Mouse (Mus musculus) forebrain, embryonic 15.5 days (tissue): ENCODE results near the gene Uba1. TPM values are rescaled to one million over a fixed set of nuclear protein-coding genes. Genes with fewer than 3 reads are reported as not detected.

Experiments
- ATAC-seq: fragments of 200-750 bp; cut with Nextera tagmentation; replicated peaks from 2 replicates; pipeline ENCODE4 v1.8.0; 2017; ENCODE audit warnings: mild to moderate bottlenecking, moderate TSS enrichment, moderate library complexity
- H3K27ac ChIP-seq: fragments of 300-500 bp; sonication (generic); replicated peaks from 2 replicates; pipeline ENCODE4 v1.5.1; 2015; ENCODE audit warnings: mild to moderate bottlenecking, inconsistent platforms
- H3K27me3 ChIP-seq: fragments of 300-500 bp; sonication (generic); 2 replicates; pipeline ENCODE4 v1.6.1; 2015; ENCODE audit warnings: inconsistent platforms
- H3K36me3 ChIP-seq: fragments of 300-500 bp; sonication (generic); 2 replicates; pipeline ENCODE4 v1.6.1; 2015; ENCODE audit warnings: mild to moderate bottlenecking, inconsistent platforms
- H3K4me1 ChIP-seq: fragments of 300-500 bp; sonication (generic); 2 replicates; pipeline ENCODE4 v1.6.1; 2015; ENCODE audit warnings: inconsistent platforms
- H3K4me2 ChIP-seq: fragments of 300-500 bp; sonication (generic); replicated peaks from 2 replicates; pipeline ENCODE4 v1.6.1; 2015; ENCODE audit warnings: mild to moderate bottlenecking, inconsistent platforms
- H3K4me3 ChIP-seq: fragments of 300-500 bp; sonication (generic); 2 replicates; pipeline ENCODE4 v1.5.1; 2015; ENCODE audit warnings: mild to moderate bottlenecking, inconsistent platforms
- H3K9ac ChIP-seq: fragments of 300-500 bp; sonication (generic); replicated peaks from 2 replicates; pipeline ENCODE4 v1.6.1; 2015; ENCODE audit warnings: mild to moderate bottlenecking, inconsistent platforms
- H3K9me3 ChIP-seq: fragments of 300-500 bp; sonication (generic); 2 replicates; pipeline ENCODE4 v1.6.1; 2016; ENCODE audit warnings: inconsistent platforms
- WGBS: fragments of 180-500 bp; shearing (Covaris S2); methylation state at CpG from one replicate; pipeline ENCODE4 v1.1.7; 2015; ENCODE audit warnings: mixed read lengths; 5-methylcytosine and 5-hydroxymethylcytosine counted together
- polyA plus RNA-seq: library from polyadenylated mRNA; unstranded; fragments of >200 nt; fragmentation: Nextera tagmentation; extraction: Ambion mirVana; gene quantifications from 2 replicates; pipeline ENCODE4 v1.2.1, GENCODE M21; 2015

Gene Uba1
- 407 and 417 TPM in 2 replicates for polyA plus RNA-seq

GRCm38 (mm10) chrX:20658026-20658652, at the start of gene Uba1:
Gene Uba1 (plus strand): TSS chrX:20658326.
- Histone ChIP-seq H3K36me3 (no peaks in the 10 kb centered on the region), H3K27ac (peak within 1 kb of the TSS; percentile 69), H3K27me3 (no peaks in the 10 kb centered on the region), H3K4me2 (peak within 1 kb of the TSS; percentile 78), H3K9ac (peak within 1 kb of the TSS; percentile 43), H3K4me3 (peak within 1 kb of the TSS; percentile 52), H3K4me1 (peaks cover 10% of the 10 kb centered on the region; the same call in 1 of the 2 replicates), H3K9me3 (no peaks in the 10 kb centered on the region)
- 27% methylated on average over 27 of the region's 27 CpGs for WGBS
- peak; percentile 81 for ATAC-seq

- 87% methylated on average over 4 of the region's 4 CpGs for WGBS
- Histone ChIP-seq H3K9ac (no peak overlapping the region), H3K36me3 (no peaks in the 10 kb centered on the region), H3K27me3 (no peaks in the 10 kb centered on the region), H3K4me1 (no peaks in the 10 kb centered on the region), H3K4me3 (no peak overlapping the region), H3K27ac (no peak overlapping the region), H3K9me3 (no peaks in the 10 kb centered on the region), H3K4me2 (no peak overlapping the region)
- no peak for ATAC-seq
Measured at GRCm38 (mm10) chrX:20608500-20608899, 49.6 kb upstream of the Uba1 start.

- Histone ChIP-seq H3K4me2 (peak overlapping the region; percentile 48), H3K27me3 (no peaks in the 10 kb centered on the region), H3K4me1 (peaks cover 22% of the 10 kb centered on the region), H3K36me3 (peaks cover 3% of the 10 kb centered on the region; the same call in 1 of the 2 replicates), H3K4me3 (peak overlapping the region; percentile 65), H3K9me3 (no peaks in the 10 kb centered on the region), H3K27ac (peak overlapping the region; percentile 94), H3K9ac (peak overlapping the region; percentile 71)
- ATAC-seq, result no peak
- 29% methylated on average over 17 of the region's 17 CpGs for WGBS
Measured at GRCm38 (mm10) chrX:20616861-20617175, 41.3 kb upstream of the Uba1 start.

GRCm38 (mm10) chrX:20617176-20617902, 40.8 kb upstream of the Uba1 start, which contains the start of the genes Rbm10 and Ndufb11:
Gene Rbm10 (plus strand): TSS chrX:20617503.
Gene Ndufb11 (minus strand): TSS chrX:20617619.
- Histone ChIP-seq H3K9me3 (no peaks in the 10 kb centered on the region), H3K27ac (peak within 1 kb of the TSS; percentile 94), H3K27me3 (no peaks in the 10 kb centered on the region), H3K9ac (peak within 1 kb of the TSS; percentile 71), H3K36me3 (peaks cover 3% of the 10 kb centered on the region; the same call in 1 of the 2 replicates), H3K4me1 (peaks cover 22% of the 10 kb centered on the region), H3K4me2 (peak within 1 kb of the TSS; percentile 48), H3K4me3 (peak within 1 kb of the TSS; percentile 65)
- 14% methylated on average over 49 of the region's 49 CpGs for WGBS
- peak; percentile 98 for ATAC-seq

- Histone ChIP-seq H3K4me1 (peaks cover 22% of the 10 kb centered on the region), H3K27ac (peak overlapping the region; percentile 94), H3K4me2 (peak overlapping the region; percentile 48), H3K9ac (peak overlapping the region; percentile 71), H3K9me3 (no peaks in the 10 kb centered on the region), H3K27me3 (no peaks in the 10 kb centered on the region), H3K4me3 (peak overlapping the region; percentile 65), H3K36me3 (peaks cover 3% of the 10 kb centered on the region; the same call in 1 of the 2 replicates)
- peak; percentile 72 for ATAC-seq
- WGBS, result 20% methylated on average over 31 of the region's 31 CpGs
Measured at GRCm38 (mm10) chrX:20617903-20618399, 40.2 kb upstream of the Uba1 start.

GRCm38 (mm10) chrX:20638141-20638540, 20.0 kb upstream of the Uba1 start:
- Histone ChIP-seq H3K9me3 (no peaks in the 10 kb centered on the region), H3K4me1 (no peaks in the 10 kb centered on the region), H3K27me3 (no peaks in the 10 kb centered on the region), H3K36me3 (peaks cover 27% of the 10 kb centered on the region), H3K9ac (no peak overlapping the region), H3K4me3 (no peak overlapping the region), H3K27ac (no peak overlapping the region), H3K4me2 (no peak overlapping the region)
- WGBS, result 97% methylated on average over 2 of the region's 2 CpGs
- no peak for ATAC-seq

- H3K4me2 ChIP-seq, result no peak overlapping the region
- 80% methylated on average over 5 of the region's 5 CpGs for WGBS
- no peaks in the 10 kb centered on the region for H3K9me3 ChIP-seq
- H3K4me1 ChIP-seq, result no peaks in the 10 kb centered on the region
- no peak overlapping the region for H3K27ac ChIP-seq
- H3K27me3 ChIP-seq, result no peaks in the 10 kb centered on the region
- ATAC-seq, result no peak
- no peak overlapping the region for H3K9ac ChIP-seq
- no peak overlapping the region for H3K4me3 ChIP-seq
- peaks cover 30% of the 10 kb centered on the region for H3K36me3 ChIP-seq
Measured at GRCm38 (mm10) chrX:20644780-20645179, 13.3 kb upstream of the Uba1 start.

- no peak for ATAC-seq
- H3K4me2 ChIP-seq, result peak overlapping the region; percentile 78
- H3K4me3 ChIP-seq, result peak overlapping the region; percentile 52
- peaks cover 10% of the 10 kb centered on the region; the same call in 1 of the 2 replicates for H3K4me1 ChIP-seq
- 33% methylated on average over 5 of the region's 5 CpGs for WGBS
- H3K27ac ChIP-seq, result no peak overlapping the region
- H3K27me3 ChIP-seq, result no peaks in the 10 kb centered on the region
- H3K9me3 ChIP-seq, result no peaks in the 10 kb centered on the region
- no peaks in the 10 kb centered on the region for H3K36me3 ChIP-seq
- no peak overlapping the region for H3K9ac ChIP-seq
Measured at GRCm38 (mm10) chrX:20657593-20657992, 533 bp upstream of the Uba1 start.

- Histone ChIP-seq H3K36me3 (no peaks in the 10 kb centered on the region), H3K9ac (peak overlapping the region; percentile 43), H3K27me3 (no peaks in the 10 kb centered on the region), H3K4me3 (peak overlapping the region; percentile 52), H3K27ac (no peak overlapping the region), H3K4me2 (peak overlapping the region; percentile 78), H3K9me3 (no peaks in the 10 kb centered on the region), H3K4me1 (peaks cover 10% of the 10 kb centered on the region; the same call in 1 of the 2 replicates)
- whole genome bisulfite sequencing, result 16% methylated on average over 24 of the region's 24 CpGs
- ATAC-seq, result no peak
Measured at GRCm38 (mm10) chrX:20658891-20659406, 823 bp downstream of the Uba1 start.

GRCm38 (mm10) chrX:20662317-20662715, 4.2 kb downstream of the Uba1 start:
- 22% methylated on average over 5 of the region's 5 CpGs for WGBS
- peak overlapping the region; percentile 11; the same call in 1 of the 2 replicates for H3K4me2 ChIP-seq

GRCm38 (mm10) chrX:20662716-20663443, 4.8 kb downstream of the Uba1 start:
- Histone ChIP-seq H3K9ac (peak overlapping the region; percentile 79), H3K27me3 (no peaks in the 10 kb centered on the region), H3K27ac (peak overlapping the region; percentile 92), H3K9me3 (no peaks in the 10 kb centered on the region), H3K4me2 (peak overlapping the region; percentile 52), H3K4me3 (peak overlapping the region; percentile 68), H3K36me3 (peaks cover 4% of the 10 kb centered on the region; the same call in 1 of the 2 replicates), H3K4me1 (peaks cover 43% of the 10 kb centered on the region)
- WGBS, result 13% methylated on average over 27 of the region's 28 CpGs
- peak; percentile 92 for ATAC-seq

More at GRCm38 (mm10) chrX:20662317-20662715, 4.2 kb downstream of the Uba1 start:
- peak overlapping the region; percentile 91 for H3K27ac ChIP-seq
- H3K9ac ChIP-seq, result no peak overlapping the region
- ATAC-seq, result peak; percentile 81
- H3K27me3 ChIP-seq, result no peaks in the 10 kb centered on the region
- no peaks in the 10 kb centered on the region for H3K9me3 ChIP-seq
- H3K4me3 ChIP-seq, result peak overlapping the region; percentile 68
- H3K36me3 ChIP-seq, result no peaks in the 10 kb centered on the region
- peaks cover 38% of the 10 kb centered on the region for H3K4me1 ChIP-seq
